Mouse (Mus musculus) T-helper 17 cell (primary cell): Measurements from ENCODE around the gene Napb.

Experiments used
- in situ Hi-C, 2 experiments: fragments of 300-600 bp; cut with MboI, MseI; formaldehyde crosslinking; loops; 1 replicate in 1 of 2; 2 replicates in 1 of 2; pipeline ENCODE4 v1.15.1; 2025; ENCODE audit warnings: high pct_unique_total_duplicates in 2 of 2

Gene Napb

GRCm38 (mm10) chr2:148689444-148690140, 42.7 kb downstream of the Napb start:
- in situ Hi-C loops = loop anchor here (10.0 to 25.0 kb wide), 2 partner anchors 185 to 1677 kb away; partner anchors contain the start of genes Cst3 (in 1 of the 2) and Xrn2 (in 1 of the 2)

- in situ Hi-C loops = loop anchor here (10.0 to 25.0 kb wide), 2 partner anchors 187 to 1676 kb away; partner anchors contain the start of genes Cst3 (in 1 of the 2) and Xrn2 (in 1 of the 2)
Observed at GRCm38 (mm10) chr2:148687971-148688370, 44.3 kb downstream of the Napb start.

GRCm38 (mm10) chr2:148686862-148687261, 45.4 kb downstream of the Napb start:
- in situ Hi-C loops = loop anchor here (10.0 to 25.0 kb wide), 2 partner anchors 188 to 1675 kb away; partner anchors contain the start of genes Cst3 (in 1 of the 2) and Xrn2 (in 1 of the 2)

GRCm38 (mm10) chr2:148685709-148686108, 46.6 kb downstream of the Napb start:
- in situ Hi-C loops = loop anchor here (10.0 to 25.0 kb wide), 2 partner anchors 189 to 1673 kb away; partner anchors contain the start of genes Cst3 (in 1 of the 2) and Xrn2 (in 1 of the 2)

- in situ Hi-C loops = loop anchor here (10.0 to 25.0 kb wide), 2 partner anchors 190 to 1673 kb away; partner anchors contain the start of genes Cst3 (in 1 of the 2) and Xrn2 (in 1 of the 2)
Observed at GRCm38 (mm10) chr2:148684972-148685371, 47.3 kb downstream of the Napb start.

GRCm38 (mm10) chr2:148683031-148683430, 49.2 kb downstream of the Napb start:
- in situ Hi-C loops = loop anchor here (10.0 to 25.0 kb wide), 2 partner anchors 192 to 1671 kb away; partner anchors contain the start of genes Cst3 (in 1 of the 2) and Xrn2 (in 1 of the 2)

- in situ Hi-C loops = loop anchor here (10.0 to 25.0 kb wide), 2 partner anchors 193 to 1669 kb away; partner anchors contain the start of genes Cst3 (in 1 of the 2) and Xrn2 (in 1 of the 2)
Observed at GRCm38 (mm10) chr2:148681461-148681891, 50.8 kb downstream of the Napb start.

- in situ Hi-C loops = loop anchor here (10.0 to 25.0 kb wide), 2 partner anchors 194 to 1669 kb away; partner anchors contain the start of genes Cst3 (in 1 of the 2) and Xrn2 (in 1 of the 2)
Observed at GRCm38 (mm10) chr2:148680775-148681291, 51.4 kb downstream of the Napb start, which contains the start of gene Gzf1. TSS of gene Gzf1 (plus strand) at chr2:148681023.

- in situ Hi-C loops = loop anchor here in 1 of 2 experiments (5.0 to 25.0 kb wide), 2 partner anchors 193 to 1667 kb away; partner anchors contain the start of gene Xrn2
Observed at GRCm38 (mm10) chr2:148679346-148679745, 52.9 kb downstream of the Napb start.

- in situ Hi-C loops = loop anchor here in 1 of 2 experiments (5.0 to 25.0 kb wide), 2 partner anchors 194 to 1666 kb away; partner anchors contain the start of gene Xrn2
Observed at GRCm38 (mm10) chr2:148677801-148678200, 54.5 kb downstream of the Napb start.

GRCm38 (mm10) chr2:148672199-148673096, 59.8 kb downstream of the Napb start, which contains the start of gene Nxt1:
TSS of gene Nxt1 (plus strand) at chr2:148672601.
- in situ Hi-C loops = loop anchor here in 1 of 2 experiments (5.0 kb wide), 1 partner anchor 80 kb away; the partner anchor contains the start of gene Cstl1

GRCm38 (mm10) chr2:148663458-148663857, 68.8 kb downstream of the Napb start:
- in situ Hi-C loops = loop anchor here in 1 of 2 experiments (5.0 kb wide), 1 partner anchor 86 kb away; no protein-coding TSS in a partner anchor

- in situ Hi-C loops = no loop called here
Observed at GRCm38 (mm10) chr2:148654961-148655360, 77.3 kb downstream of the Napb start.

- in situ Hi-C loops = no loop called here
Observed at GRCm38 (mm10) chr2:148650587-148651357, 81.5 kb downstream of the Napb start.

GRCm38 (mm10) chr2:148644421-148645000, 87.8 kb downstream of the Napb start:
- in situ Hi-C loops = no loop called here
